Mouse (Mus musculus) midbrain, postnatal 0 days (tissue): Measurements from ENCODE around the gene Zbtb1. TPM values are rescaled to one million over a fixed set of nuclear protein-coding genes. Genes with fewer than 3 reads are reported as not detected.

ENCODE experiments used
- ATAC-seq: fragments of 200-750 bp; cut with Nextera tagmentation; 2 replicates; pipeline ENCODE4 v1.8.0; 2017; ENCODE audit warnings: moderate number of reproducible peaks, mild to moderate bottlenecking, moderate TSS enrichment, moderate library complexity; ENCODE audit not compliant: low FRiP score
- DNase-seq: peaks from one replicate; pipeline ENCODE4 v3.0.0-alpha.2; 2015; ENCODE audit warnings: low spot score
- H3K27ac ChIP-seq: fragments of 300-500 bp; sonication (generic); 2 replicates; pipeline ENCODE4 v1.5.1; 2014; ENCODE audit warnings: low read depth, mild to moderate bottlenecking, low read length, mixed read lengths
- H3K27me3 ChIP-seq: fragments of 300-500 bp; sonication (generic); 2 replicates; pipeline ENCODE4 v1.6.1; 2014; ENCODE audit warnings: low read length, control low read depth, mixed read lengths; ENCODE audit not compliant: insufficient read depth
- H3K36me3 ChIP-seq: fragments of 300-500 bp; sonication (generic); 2 replicates; pipeline ENCODE4 v1.6.1; 2014; ENCODE audit warnings: low read length, control low read depth, mixed read lengths; ENCODE audit not compliant: insufficient read depth
- H3K4me1 ChIP-seq: fragments of 300-500 bp; sonication (generic); 2 replicates; pipeline ENCODE4 v1.6.1; 2014; ENCODE audit warnings: mild to moderate bottlenecking, control low read depth, antibody characterized with exemption, low read length, mixed read lengths; ENCODE audit not compliant: insufficient read depth
- H3K4me2 ChIP-seq: fragments of 300-500 bp; sonication (generic); 2 replicates; pipeline ENCODE4 v1.6.1; 2014; ENCODE audit warnings: low read depth, mild to moderate bottlenecking, low read length, mixed read lengths; ENCODE audit not compliant: poor library complexity, severe bottlenecking
- H3K4me3 ChIP-seq: fragments of 300-500 bp; sonication (generic); 2 replicates; pipeline ENCODE4 v1.5.1; 2014; ENCODE audit warnings: low read depth, mild to moderate bottlenecking, low read length, moderate library complexity
- H3K9ac ChIP-seq: fragments of 300-500 bp; sonication (generic); replicated peaks from 2 replicates; pipeline ENCODE4 v1.6.1; 2014; ENCODE audit warnings: mild to moderate bottlenecking, low read length, moderate library complexity, mixed read lengths; ENCODE audit not compliant: poor library complexity, severe bottlenecking
- H3K9me3 ChIP-seq: fragments of 300-500 bp; sonication (generic); 2 replicates; pipeline ENCODE4 v1.6.1; 2016; ENCODE audit warnings: low read length, control low read depth
- CTCF ChIP-seq: IDR thresholded peaks from 2 replicates; pipeline ENCODE4 v1.5.1; 2016; ENCODE audit warnings: antibody characterized with exemption, mild to moderate bottlenecking
- WGBS: fragments of 180-500 bp; shearing (Covaris S2); extraction: QIAGEN DNeasy Blood & Tissue Kit; methylation state at CpG from one replicate; pipeline ENCODE4 v1.1.7; 2014; 5-methylcytosine and 5-hydroxymethylcytosine counted together
- polyA plus RNA-seq: library from polyadenylated mRNA; unstranded; fragments of >200 nt; fragmentation: Nextera tagmentation; extraction: Ambion mirVana; gene quantifications from 2 replicates; pipeline ENCODE4 v1.2.1, GENCODE M21; 2015
- total RNA-seq: library from RNA; depleted of rRNA; stranded (reverse); fragments of >200 nt; gene quantifications from 2 replicates; pipeline ENCODE4 v1.2.3, GENCODE M21; 2014

Gene Zbtb1
- total and polyA plus RNA-seq, 2 experiments from 2014 or later = 1.9 to 2.9 TPM

DNA sequence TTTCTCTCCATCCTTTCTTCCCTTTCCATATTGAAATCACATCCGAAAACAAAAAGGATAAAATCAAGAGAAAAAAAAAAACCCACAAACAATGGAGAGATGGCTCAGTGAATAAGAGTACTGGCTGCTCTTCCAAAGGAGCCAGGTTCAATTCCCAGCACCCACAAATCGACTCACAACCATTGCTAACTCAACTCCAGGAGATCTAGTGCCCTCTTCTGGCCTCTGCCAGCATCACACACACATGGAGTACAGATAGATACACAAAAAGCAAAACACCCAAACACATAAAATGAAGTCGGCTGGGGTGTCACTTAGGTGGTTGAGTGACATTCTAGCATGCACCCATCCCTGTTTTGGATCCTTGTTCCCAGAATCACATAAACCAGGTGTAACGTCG, 48.3 kb downstream of the Zbtb1 start:
- 93% methylated on average over 5 of the region's 5 CpGs for WGBS
- H3K4me1 ChIP-seq = no peaks in the 10 kb centered on the region

DNA sequence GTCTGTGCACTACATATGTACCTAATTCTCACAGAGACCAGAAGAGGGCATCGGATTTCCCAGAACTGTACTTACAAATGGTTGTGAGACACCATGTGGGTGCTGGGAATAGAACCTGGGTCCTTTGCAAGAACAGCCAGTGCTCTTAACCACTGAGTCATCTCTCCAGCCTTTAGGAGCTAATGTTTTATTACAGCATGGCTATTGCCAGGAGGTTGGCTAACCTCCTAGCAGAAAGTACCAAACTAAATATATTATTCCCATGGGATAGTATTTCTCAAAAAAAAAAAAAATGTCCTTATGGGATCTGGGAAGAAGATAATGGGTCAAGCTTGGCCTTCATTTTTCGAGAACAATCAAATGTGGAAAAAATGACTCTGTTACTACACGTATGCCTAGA, 55.2 kb downstream of the Zbtb1 start:
- Histone ChIP-seq H3K9me3 (no peaks in the 10 kb centered on the region), H3K36me3 (no peaks in the 10 kb centered on the region), H3K9ac (no peak overlapping the region), H3K4me3 (no peak overlapping the region), H3K4me1 (no peaks in the 10 kb centered on the region; the same call in 1 of the 2 replicates), H3K27me3 (no peaks in the 10 kb centered on the region), H3K27ac (no peak overlapping the region), H3K4me2 (no peak overlapping the region)
- DNase-seq = no peak
- WGBS = 89% methylated on average over 3 of the region's 3 CpGs
- no peak for ATAC-seq
- no peak for TF ChIP-seq CTCF

More for the DNA sequence above, 48.3 kb downstream of the Zbtb1 start:
- Histone ChIP-seq H3K4me2 (no peak overlapping the region), H3K9ac (no peak overlapping the region), H3K27ac (no peak overlapping the region), H3K36me3 (no peaks in the 10 kb centered on the region), H3K9me3 (no peaks in the 10 kb centered on the region), H3K4me3 (no peak overlapping the region), H3K27me3 (peaks cover 3% of the 10 kb centered on the region; the same call in 1 of the 2 replicates)
- DNase-seq (no peak), ATAC-seq (no peak)
- no peak for TF ChIP-seq CTCF

DNA sequence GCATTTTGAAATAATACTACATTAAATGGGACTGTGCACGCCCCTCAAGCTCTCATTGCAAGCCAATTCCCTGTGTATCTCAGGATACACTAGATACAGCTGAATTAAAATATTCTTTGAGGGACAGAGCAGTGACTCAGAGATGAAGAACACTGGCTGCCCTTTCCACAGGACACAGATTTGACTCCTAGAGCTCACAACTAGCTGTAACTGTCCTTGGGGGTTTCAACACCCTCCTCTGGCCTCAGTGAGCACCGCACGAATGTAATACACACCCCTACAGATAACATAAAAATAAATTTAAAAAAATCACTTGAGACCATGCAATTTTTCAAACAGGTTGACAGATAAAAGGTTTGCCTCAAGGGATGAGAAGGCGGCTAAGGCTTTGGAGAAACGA, 57.5 kb downstream of the Zbtb1 start:
- Histone ChIP-seq H3K36me3 (no peaks in the 10 kb centered on the region), H3K4me1 (no peaks in the 10 kb centered on the region; the same call in 1 of the 2 replicates), H3K9me3 (no peaks in the 10 kb centered on the region), H3K27ac (no peak overlapping the region), H3K9ac (no peak overlapping the region), H3K4me3 (no peak overlapping the region), H3K27me3 (no peaks in the 10 kb centered on the region), H3K4me2 (no peak overlapping the region)
- ATAC-seq (no peak), DNase-seq (no peak)
- TF ChIP-seq CTCF = no peak
- 55% methylated on average over 5 of the region's 5 CpGs for WGBS

DNA sequence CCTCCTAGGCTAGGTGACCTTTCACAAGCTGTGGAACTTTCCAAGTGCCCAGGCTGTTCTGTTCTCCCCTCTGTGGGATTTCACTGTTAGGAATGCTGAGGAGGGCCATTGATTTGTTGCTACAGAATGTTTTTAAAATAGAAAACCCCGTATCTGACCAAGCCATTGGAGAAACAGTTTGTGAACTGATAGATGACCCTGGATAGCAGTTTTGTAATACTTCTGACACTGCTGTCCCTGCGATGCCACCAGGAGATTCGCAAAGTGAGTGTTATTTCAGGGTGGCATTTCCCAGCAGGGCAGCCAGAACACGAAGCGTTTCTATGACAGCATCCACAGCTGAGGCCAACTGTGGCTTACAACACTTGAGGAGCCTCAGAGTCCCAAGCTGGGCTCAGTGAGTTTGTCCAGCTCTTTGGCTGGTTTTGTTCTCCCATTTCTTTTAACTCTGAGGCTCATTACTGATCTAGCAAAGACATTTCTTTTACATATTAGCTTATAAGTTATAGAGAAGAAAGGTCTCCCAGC, 60.9 kb downstream of the Zbtb1 start:
- no peak overlapping the region for H3K4me3 ChIP-seq
- no peaks in the 10 kb centered on the region; the same call in 1 of the 2 replicates for H3K27me3 ChIP-seq
- H3K9ac ChIP-seq = no peak overlapping the region
- H3K36me3 ChIP-seq = no peaks in the 10 kb centered on the region
- TF ChIP-seq CTCF = no peak
- 58% methylated on average over 5 of the region's 5 CpGs for WGBS
- ATAC-seq = no peak
- H3K4me2 ChIP-seq = no peak overlapping the region
- H3K27ac ChIP-seq = no peak overlapping the region
- H3K4me1 ChIP-seq = peaks cover 3% of the 10 kb centered on the region; the same call in 1 of the 2 replicates
- no peaks in the 10 kb centered on the region for H3K9me3 ChIP-seq
- peak; percentile 26 for DNase-seq

DNA sequence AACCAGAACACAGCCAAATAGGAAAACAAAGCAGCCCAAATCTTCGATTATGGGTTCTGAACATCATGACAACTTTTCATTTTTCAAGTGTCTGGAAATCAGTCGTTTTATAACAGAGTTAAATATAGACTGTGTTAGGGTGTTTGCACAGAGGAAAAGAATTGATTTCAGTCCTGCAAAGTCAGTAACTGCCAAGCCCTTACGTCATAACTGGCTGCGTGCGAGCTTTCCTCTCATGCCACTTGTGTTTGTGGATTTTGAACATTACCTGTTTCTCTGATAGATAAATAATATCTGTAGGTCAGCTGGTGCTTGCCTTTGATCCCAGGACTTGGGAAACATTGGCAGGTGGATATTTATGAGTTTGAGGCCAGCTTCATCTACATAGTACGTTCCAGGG, 61.4 kb downstream of the Zbtb1 start:
- Histone ChIP-seq H3K4me1 (peaks cover 3% of the 10 kb centered on the region; the same call in 1 of the 2 replicates), H3K36me3 (no peaks in the 10 kb centered on the region), H3K4me2 (no peak overlapping the region), H3K27ac (no peak overlapping the region), H3K4me3 (no peak overlapping the region), H3K9ac (no peak overlapping the region), H3K27me3 (no peaks in the 10 kb centered on the region; the same call in 1 of the 2 replicates), H3K9me3 (no peaks in the 10 kb centered on the region)
- no peak for TF ChIP-seq CTCF
- ATAC-seq (no peak), DNase-seq (no peak)
- 87% methylated on average over 6 of the region's 6 CpGs for WGBS

DNA sequence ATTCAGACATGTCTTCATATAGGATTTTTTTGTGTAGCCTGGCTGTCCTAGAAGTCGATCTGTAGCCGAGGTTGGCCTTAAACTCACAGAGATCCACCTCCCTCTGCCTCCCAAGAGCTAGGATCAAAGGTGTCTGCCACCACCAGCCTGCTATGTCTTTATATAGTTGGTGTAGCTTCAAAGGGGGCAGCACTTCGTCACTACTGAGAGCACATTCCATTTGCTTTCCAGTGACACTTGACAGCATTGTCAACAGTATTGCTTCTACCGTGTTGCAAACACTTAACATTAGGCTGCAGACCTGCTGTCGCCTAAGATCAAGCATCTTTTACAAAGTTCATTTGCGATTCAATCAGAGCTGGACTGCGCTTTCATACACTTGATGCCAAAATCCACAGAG, 64.0 kb downstream of the Zbtb1 start:
- DNase-seq = no peak
- Histone ChIP-seq H3K27me3 (no peaks in the 10 kb centered on the region; the same call in 1 of the 2 replicates), H3K4me2 (no peak overlapping the region), H3K27ac (no peak overlapping the region), H3K4me1 (0 out of 2 replicates have a peak, but pooled peaks cover 3% of the 10 kb centered on the region), H3K36me3 (no peaks in the 10 kb centered on the region), H3K9me3 (no peaks in the 10 kb centered on the region), H3K9ac (no peak overlapping the region), H3K4me3 (no peak overlapping the region)
- WGBS = 43% methylated on average over 7 of the region's 7 CpGs
- ATAC-seq = no peak
- TF ChIP-seq CTCF = no peak
